Mouse (Mus musculus): ENCODE results near the gene Batf. TPM values are rescaled to one million over a fixed set of nuclear protein-coding genes. Genes with fewer than 3 reads are reported as not detected.

Gene Batf
- total and polyA plus RNA-seq, 2 experiments from 2014 or later, result 1.4 to 2.6 TPM

DNA sequence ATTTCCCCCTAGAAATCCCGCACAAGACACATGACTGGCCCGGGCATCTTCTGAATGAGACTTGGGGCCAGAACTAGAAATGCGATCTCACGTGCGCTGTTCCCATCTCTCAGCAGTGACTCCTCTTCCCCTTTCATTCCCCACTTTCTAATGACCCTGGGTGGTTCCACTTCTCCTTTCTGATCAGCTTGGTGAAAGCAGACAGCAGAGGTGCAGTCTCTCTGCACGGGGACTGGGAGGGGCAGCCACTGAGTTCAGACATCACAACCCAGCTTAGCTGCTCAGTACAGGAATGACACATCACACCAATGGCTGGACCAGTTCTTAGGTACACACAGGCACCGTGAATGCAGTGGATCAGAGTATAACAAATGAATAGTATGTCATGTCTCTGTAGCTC lies 24.2 kb downstream of the Batf start:
- TF ChIP-seq EP300 (IDR thresholded peaks at IDR 0.05; ENCODE audit: low read depth) (no peak), CTCF (IDR thresholded peaks at IDR 0.05; ENCODE audit: low read depth) (no peak)
- Histone ChIP-seq H3K4me2 (ENCODE audit: low read depth, low read length) (no peak overlapping the region), H3K4me1 (ENCODE audit: control insufficient read depth, insufficient read depth) (no peaks in the 10 kb centered on the region), H3K27ac (ENCODE audit: low read depth) (no peak overlapping the region), H3K4me3 (ENCODE audit: low read depth, low read length) (no peak overlapping the region), H3K27me3 (ENCODE audit: control insufficient read depth, insufficient read depth, low read length) (no peaks in the 10 kb centered on the region), H3K36me3 (replicated peaks; ENCODE audit: control insufficient read depth, insufficient read depth, low read length) (no peaks in the 10 kb centered on the region), H3K9me3 (replicated peaks; ENCODE audit: control insufficient read depth, low read length) (no peaks in the 10 kb centered on the region), H3K9ac (replicated peaks; ENCODE audit: low read depth, low read length) (no peak overlapping the region)
- DNase-seq (ENCODE audit: low spot score), result no peak
- ATAC-seq (ENCODE audit: insufficient read depth, low read depth), result no peak
- 72% methylated on average over 7 of the region's 7 CpGs for WGBS

DNA sequence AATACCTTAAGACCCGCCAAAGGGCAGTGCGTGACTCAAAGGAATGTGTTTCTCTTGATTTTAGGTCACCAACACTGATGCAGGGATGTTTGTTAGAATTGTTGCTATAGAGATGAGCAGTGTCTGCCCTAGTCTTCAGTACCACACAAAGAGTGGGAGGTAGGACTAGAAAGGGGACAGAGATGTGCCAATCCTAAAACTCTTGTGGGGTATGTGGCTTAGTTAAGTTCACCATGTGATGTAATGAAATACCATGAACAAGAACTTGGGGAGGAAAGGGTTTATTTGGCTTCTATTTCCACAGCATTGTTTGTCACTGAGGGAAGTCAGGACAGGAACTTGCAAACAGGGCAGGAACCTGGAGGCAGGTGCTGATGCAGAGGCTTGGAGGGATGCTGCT lies 26.1 kb downstream of the Batf start:
- no peak overlapping the region for H3K9ac ChIP-seq (replicated peaks; ENCODE audit: low read depth, low read length)
- no peaks in the 10 kb centered on the region for H3K27me3 ChIP-seq (ENCODE audit: control insufficient read depth, insufficient read depth, low read length)
- no peak overlapping the region for H3K4me2 ChIP-seq (ENCODE audit: low read depth, low read length)
- H3K36me3 ChIP-seq (replicated peaks; ENCODE audit: control insufficient read depth, insufficient read depth, low read length), result no peaks in the 10 kb centered on the region
- DNase-seq (ENCODE audit: low spot score) (no peak), ATAC-seq (ENCODE audit: insufficient read depth, low read depth) (no peak)
- H3K4me3 ChIP-seq (ENCODE audit: low read depth, low read length), result no peak overlapping the region
- no peak overlapping the region for H3K27ac ChIP-seq (ENCODE audit: low read depth)
- WGBS, result 76% methylated on average over 2 of the region's 2 CpGs
- no peaks in the 10 kb centered on the region for H3K9me3 ChIP-seq (replicated peaks; ENCODE audit: control insufficient read depth, low read length)
- no peaks in the 10 kb centered on the region for H3K4me1 ChIP-seq (ENCODE audit: control insufficient read depth, insufficient read depth)
- TF ChIP-seq EP300 (IDR thresholded peaks at IDR 0.05; ENCODE audit: low read depth), result no peak
- TF ChIP-seq CTCF (IDR thresholded peaks at IDR 0.05; ENCODE audit: low read depth), result no peak

- no peak for TF ChIP-seq CTCF (IDR thresholded peaks at IDR 0.05; ENCODE audit: low read depth)
- no peak overlapping the region for H3K27ac ChIP-seq (ENCODE audit: low read depth)
- WGBS, result 92% methylated on average over 5 of the region's 5 CpGs
Measured at GRCm38 (mm10) chr12:85714126-85714525, 27.7 kb downstream of the Batf start.

GRCm38 (mm10) chr12:85725306-85725705 lies 38.8 kb downstream of the Batf start:
- no peaks in the 10 kb centered on the region for H3K27me3 ChIP-seq (ENCODE audit: control insufficient read depth, insufficient read depth, low read length)
- DNase-seq (ENCODE audit: low spot score) (no peak), ATAC-seq (ENCODE audit: insufficient read depth, low read depth) (no peak)
- H3K9me3 ChIP-seq (replicated peaks; ENCODE audit: control insufficient read depth, low read length), result no peaks in the 10 kb centered on the region
- H3K36me3 ChIP-seq (replicated peaks; ENCODE audit: control insufficient read depth, insufficient read depth, low read length), result no peaks in the 10 kb centered on the region
- no peak overlapping the region for H3K9ac ChIP-seq (replicated peaks; ENCODE audit: low read depth, low read length)
- TF ChIP-seq EP300 (IDR thresholded peaks at IDR 0.05; ENCODE audit: low read depth) (no peak), CTCF (IDR thresholded peaks at IDR 0.05; ENCODE audit: low read depth) (no peak)
- H3K4me2 ChIP-seq (ENCODE audit: low read depth, low read length), result no peak overlapping the region
- H3K4me1 ChIP-seq (ENCODE audit: control insufficient read depth, insufficient read depth), result no peaks in the 10 kb centered on the region
- H3K27ac ChIP-seq (ENCODE audit: low read depth), result no peak overlapping the region
- 27% methylated on average over 4 of the region's 4 CpGs for WGBS
- no peak overlapping the region for H3K4me3 ChIP-seq (ENCODE audit: low read depth, low read length)

More at GRCm38 (mm10) chr12:85714126-85714525, 27.7 kb downstream of the Batf start:
- no peak overlapping the region for H3K4me2 ChIP-seq (ENCODE audit: low read depth, low read length)
- H3K4me1 ChIP-seq (ENCODE audit: control insufficient read depth, insufficient read depth), result no peaks in the 10 kb centered on the region
- no peak overlapping the region for H3K9ac ChIP-seq (replicated peaks; ENCODE audit: low read depth, low read length)
- ATAC-seq (ENCODE audit: insufficient read depth, low read depth) (no peak), DNase-seq (ENCODE audit: low spot score) (no peak)
- no peak overlapping the region for H3K4me3 ChIP-seq (ENCODE audit: low read depth, low read length)
- H3K27me3 ChIP-seq (ENCODE audit: control insufficient read depth, insufficient read depth, low read length), result no peaks in the 10 kb centered on the region
- no peaks in the 10 kb centered on the region for H3K9me3 ChIP-seq (replicated peaks; ENCODE audit: control insufficient read depth, low read length)
- H3K36me3 ChIP-seq (replicated peaks; ENCODE audit: control insufficient read depth, insufficient read depth, low read length), result no peaks in the 10 kb centered on the region

DNA sequence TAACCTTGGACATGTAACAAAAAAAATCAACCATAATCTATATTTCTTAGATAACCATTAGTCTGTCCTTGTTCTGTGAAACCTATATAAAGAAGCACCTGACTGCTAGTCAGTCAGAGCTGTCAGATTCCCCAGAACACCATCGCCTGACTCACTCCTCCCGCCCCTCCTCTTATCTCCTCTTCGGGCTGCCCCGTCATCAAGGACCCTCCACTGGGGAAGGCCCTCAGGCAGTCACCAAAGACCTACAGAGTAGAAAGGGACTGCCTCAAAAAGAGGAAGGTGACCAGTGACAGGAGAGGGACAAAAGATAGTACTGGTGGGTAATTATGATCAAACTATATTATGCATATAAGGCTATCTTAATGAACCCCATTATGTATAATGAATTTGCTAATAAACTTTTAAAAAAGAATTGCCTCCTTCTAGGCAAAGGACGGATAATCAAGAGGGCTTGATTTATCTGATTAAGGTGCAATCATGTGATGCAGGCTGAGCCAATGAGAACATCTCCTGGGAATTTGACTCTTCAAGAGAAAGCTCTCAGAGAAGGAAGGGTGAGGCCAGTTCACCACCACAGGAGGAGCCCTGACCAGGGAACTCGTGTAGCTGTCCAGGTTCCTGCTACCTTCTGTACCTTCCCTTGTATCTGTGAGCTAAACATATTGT lies 40.4 kb downstream of the Batf start:
- Histone ChIP-seq H3K9ac (replicated peaks; ENCODE audit: low read depth, low read length) (no peak overlapping the region), H3K4me3 (ENCODE audit: low read depth, low read length) (no peak overlapping the region), H3K27me3 (ENCODE audit: control insufficient read depth, insufficient read depth, low read length) (no peaks in the 10 kb centered on the region), H3K9me3 (replicated peaks; ENCODE audit: control insufficient read depth, low read length) (no peaks in the 10 kb centered on the region), H3K36me3 (replicated peaks; ENCODE audit: control insufficient read depth, insufficient read depth, low read length) (no peaks in the 10 kb centered on the region), H3K4me2 (ENCODE audit: low read depth, low read length) (no peak overlapping the region), H3K4me1 (ENCODE audit: control insufficient read depth, insufficient read depth) (no peaks in the 10 kb centered on the region), H3K27ac (ENCODE audit: low read depth) (no peak overlapping the region)
- WGBS, result 37% methylated on average over 6 of the region's 6 CpGs
- ATAC-seq (ENCODE audit: insufficient read depth, low read depth) (no peak), DNase-seq (ENCODE audit: low spot score) (no peak)
- TF ChIP-seq EP300 (IDR thresholded peaks at IDR 0.05; ENCODE audit: low read depth) (no peak), CTCF (IDR thresholded peaks at IDR 0.05; ENCODE audit: low read depth) (no peak)

DNA sequence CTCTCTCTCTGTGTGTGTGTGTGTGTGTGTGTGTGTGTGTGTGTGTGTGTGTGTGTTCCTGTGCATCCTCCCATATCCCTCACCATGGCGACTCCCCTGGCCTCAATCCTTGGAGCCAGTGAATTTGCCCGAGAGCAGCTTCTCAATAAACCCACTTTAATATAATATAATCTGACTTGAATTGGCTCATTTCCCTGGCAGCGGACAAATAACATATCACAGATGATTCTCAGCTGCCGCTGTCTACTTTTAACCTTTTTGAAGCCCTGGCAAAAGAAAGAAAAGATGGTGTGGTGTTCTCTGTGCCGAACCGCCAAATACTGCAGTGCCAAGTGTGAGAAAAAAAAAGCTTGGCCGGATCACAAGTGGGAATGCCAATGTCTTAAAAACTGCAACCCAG lies 41.7 kb downstream of the Batf start:
- WGBS, result 78% methylated on average over 7 of the region's 7 CpGs
- Histone ChIP-seq H3K27me3 (ENCODE audit: control insufficient read depth, insufficient read depth, low read length) (no peaks in the 10 kb centered on the region), H3K4me1 (ENCODE audit: control insufficient read depth, insufficient read depth) (no peaks in the 10 kb centered on the region), H3K27ac (ENCODE audit: low read depth) (no peak overlapping the region), H3K9ac (replicated peaks; ENCODE audit: low read depth, low read length) (no peak overlapping the region), H3K4me3 (ENCODE audit: low read depth, low read length) (no peak overlapping the region), H3K9me3 (replicated peaks; ENCODE audit: control insufficient read depth, low read length) (no peaks in the 10 kb centered on the region), H3K4me2 (ENCODE audit: low read depth, low read length) (no peak overlapping the region), H3K36me3 (replicated peaks; ENCODE audit: control insufficient read depth, insufficient read depth, low read length) (no peaks in the 10 kb centered on the region)
- no peak for ATAC-seq (ENCODE audit: insufficient read depth, low read depth)
- no peak for DNase-seq (ENCODE audit: low spot score)
- TF ChIP-seq CTCF (IDR thresholded peaks at IDR 0.05; ENCODE audit: low read depth) (no peak), EP300 (IDR thresholded peaks at IDR 0.05; ENCODE audit: low read depth) (no peak)
